Mouse (Mus musculus) embryonic facial prominence, embryonic 12.5 days (tissue): ENCODE data around the gene Eef1akmt2. TPM values are rescaled to one million over a fixed set of nuclear protein-coding genes. Genes with fewer than 3 reads are reported as not detected.
A peak's percentile ranks its signal among the peaks of the same experiment; 100 is the strongest.

Source experiments
- ATAC-seq: fragments of 200-750 bp; cut with Nextera tagmentation; 2 replicates; pipeline ENCODE4 v1.8.0; 2017; ENCODE audit not compliant: insufficient number of reproducible peaks, insufficient read depth, low FRiP score, low TSS enrichment
- H3K27ac ChIP-seq: fragments of 300-500 bp; sonication (generic); 2 replicates; pipeline ENCODE4 v1.5.1; 2016; ENCODE audit warnings: mild to moderate bottlenecking
- H3K27me3 ChIP-seq: fragments of 300-500 bp; sonication (generic); 2 replicates; pipeline ENCODE4 v1.6.1; 2016; ENCODE audit warnings: mild to moderate bottlenecking, moderate library complexity
- H3K36me3 ChIP-seq: fragments of 300-500 bp; sonication (generic); 2 replicates; pipeline ENCODE4 v1.6.1; 2016; ENCODE audit warnings: mild to moderate bottlenecking
- H3K4me1 ChIP-seq: fragments of 300-500 bp; sonication (generic); 2 replicates; pipeline ENCODE4 v1.6.1; 2016
- H3K4me2 ChIP-seq: fragments of 300-500 bp; sonication (generic); replicated peaks from 2 replicates; pipeline ENCODE4 v1.6.1; 2016; ENCODE audit warnings: mild to moderate bottlenecking, moderate library complexity
- H3K4me3 ChIP-seq: fragments of 300-500 bp; sonication (generic); 2 replicates; pipeline ENCODE4 v1.5.1; 2016; ENCODE audit warnings: mild to moderate bottlenecking
- H3K9ac ChIP-seq: fragments of 300-500 bp; sonication (generic); 2 replicates; pipeline ENCODE4 v1.6.1; 2016; ENCODE audit warnings: mild to moderate bottlenecking, moderate library complexity
- H3K9me3 ChIP-seq: fragments of 300-500 bp; sonication (generic); 2 replicates; pipeline ENCODE4 v1.6.1; 2016; ENCODE audit warnings: mild to moderate bottlenecking, moderate library complexity
- WGBS: fragments of 180-500 bp; shearing (Covaris S2); methylation state at CpG from one replicate; pipeline ENCODE4 v1.1.7; 2016; 5-methylcytosine and 5-hydroxymethylcytosine counted together
- polyA plus RNA-seq: library from polyadenylated mRNA; unstranded; fragments of >200 nt; fragmentation: Nextera tagmentation; extraction: Ambion mirVana; gene quantifications from 2 replicates; pipeline ENCODE4 v1.2.1, GENCODE M21; 2016

Eef1akmt2 gene
- polyA plus RNA-seq: 75.7 and 79.1 TPM in 2 replicates

GRCm38 (mm10) chr7:132852173-132852844, at the start of gene Eef1akmt2:
Eef1akmt2 (minus strand) TSS chr7:132852673.
- ATAC-seq: peak; percentile 97
- under 1% methylated on average over 37 of the region's 37 CpGs for WGBS
- no peaks in the 10 kb centered on the region for H3K9me3 ChIP-seq

GRCm38 (mm10) chr7:132900826-132901531, 48.5 kb upstream of the Eef1akmt2 start:
- H3K4me3 ChIP-seq: no peak overlapping the region
- WGBS: 59% methylated on average over 2 of the region's 2 CpGs
- no peak for ATAC-seq

More at GRCm38 (mm10) chr7:132852173-132852844, at the start of gene Eef1akmt2:
- Histone ChIP-seq H3K36me3 (peaks cover 24% of the 10 kb centered on the region), H3K4me1 (no peaks in the 10 kb centered on the region), H3K27me3 (no peaks in the 10 kb centered on the region), H3K9ac (peak within 1 kb of the TSS; percentile 76), H3K27ac (peak within 1 kb of the TSS; percentile 97), H3K4me3 (peak within 1 kb of the TSS; percentile 70), H3K4me2 (peak within 1 kb of the TSS; percentile 62)

GRCm38 (mm10) chr7:132898234-132898633, 45.8 kb upstream of the Eef1akmt2 start:
- Histone ChIP-seq H3K9ac (no peak overlapping the region), H3K4me2 (no peak overlapping the region), H3K4me3 (no peak overlapping the region), H3K4me1 (no peaks in the 10 kb centered on the region), H3K27ac (no peak overlapping the region), H3K9me3 (no peaks in the 10 kb centered on the region), H3K36me3 (no peaks in the 10 kb centered on the region), H3K27me3 (no peaks in the 10 kb centered on the region)
- WGBS: 87% methylated on average over 2 of the region's 2 CpGs
- no peak for ATAC-seq

More at GRCm38 (mm10) chr7:132900826-132901531, 48.5 kb upstream of the Eef1akmt2 start:
- H3K9me3 ChIP-seq: no peaks in the 10 kb centered on the region
- H3K27me3 ChIP-seq: no peaks in the 10 kb centered on the region
- no peaks in the 10 kb centered on the region for H3K36me3 ChIP-seq
- H3K27ac ChIP-seq: no peak overlapping the region
- no peaks in the 10 kb centered on the region for H3K4me1 ChIP-seq
- H3K4me2 ChIP-seq: no peak overlapping the region
- no peak overlapping the region for H3K9ac ChIP-seq

- no peak for ATAC-seq
Observed at GRCm38 (mm10) chr7:132897258-132897657, 44.8 kb upstream of the Eef1akmt2 start.

GRCm38 (mm10) chr7:132896206-132896815, 43.8 kb upstream of the Eef1akmt2 start:
- Histone ChIP-seq H3K4me1 (no peaks in the 10 kb centered on the region), H3K4me2 (no peak overlapping the region), H3K4me3 (no peak overlapping the region), H3K9ac (no peak overlapping the region), H3K9me3 (no peaks in the 10 kb centered on the region), H3K36me3 (no peaks in the 10 kb centered on the region), H3K27ac (no peak overlapping the region), H3K27me3 (no peaks in the 10 kb centered on the region)
- ATAC-seq: no peak
- WGBS: 85% methylated on average over 9 of the region's 9 CpGs

More at GRCm38 (mm10) chr7:132897258-132897657, 44.8 kb upstream of the Eef1akmt2 start:
- Histone ChIP-seq H3K4me2 (no peak overlapping the region), H3K27ac (no peak overlapping the region), H3K4me1 (no peaks in the 10 kb centered on the region), H3K9ac (no peak overlapping the region), H3K36me3 (no peaks in the 10 kb centered on the region), H3K9me3 (no peaks in the 10 kb centered on the region), H3K27me3 (no peaks in the 10 kb centered on the region), H3K4me3 (no peak overlapping the region)
- 87% methylated on average over 10 of the region's 10 CpGs for WGBS

GRCm38 (mm10) chr7:132894841-132895555, 42.5 kb upstream of the Eef1akmt2 start:
- Histone ChIP-seq H3K4me3 (no peak overlapping the region), H3K4me1 (no peaks in the 10 kb centered on the region), H3K27me3 (no peaks in the 10 kb centered on the region), H3K36me3 (no peaks in the 10 kb centered on the region), H3K27ac (no peak overlapping the region), H3K9ac (no peak overlapping the region), H3K4me2 (no peak overlapping the region), H3K9me3 (no peaks in the 10 kb centered on the region)
- WGBS: 76% methylated on average over 7 of the region's 7 CpGs
- ATAC-seq: no peak

GRCm38 (mm10) chr7:132893336-132893735, 40.9 kb upstream of the Eef1akmt2 start:
- Histone ChIP-seq H3K4me3 (no peak overlapping the region), H3K9me3 (no peaks in the 10 kb centered on the region), H3K27me3 (no peaks in the 10 kb centered on the region), H3K9ac (no peak overlapping the region), H3K36me3 (no peaks in the 10 kb centered on the region), H3K27ac (no peak overlapping the region), H3K4me2 (no peak overlapping the region), H3K4me1 (no peaks in the 10 kb centered on the region)
- no peak for ATAC-seq
- WGBS: 72% methylated on average over 1 of the region's 1 CpGs

GRCm38 (mm10) chr7:132892806-132893205, 40.3 kb upstream of the Eef1akmt2 start:
- ATAC-seq: no peak
- Histone ChIP-seq H3K9ac (no peak overlapping the region), H3K27me3 (no peaks in the 10 kb centered on the region), H3K4me1 (no peaks in the 10 kb centered on the region), H3K4me2 (no peak overlapping the region), H3K4me3 (no peak overlapping the region), H3K9me3 (no peaks in the 10 kb centered on the region), H3K27ac (no peak overlapping the region), H3K36me3 (no peaks in the 10 kb centered on the region)
- 70% methylated on average over 7 of the region's 7 CpGs for WGBS

- Histone ChIP-seq H3K36me3 (no peaks in the 10 kb centered on the region), H3K4me1 (peaks cover 1% of the 10 kb centered on the region; the same call in 1 of the 2 replicates), H3K27me3 (no peaks in the 10 kb centered on the region), H3K9me3 (no peaks in the 10 kb centered on the region), H3K9ac (no peak overlapping the region), H3K4me3 (no peak overlapping the region), H3K27ac (no peak overlapping the region), H3K4me2 (no peak overlapping the region)
- ATAC-seq: no peak
- WGBS: 64% methylated on average over 4 of the region's 4 CpGs
Observed at GRCm38 (mm10) chr7:132892311-132892661, 39.8 kb upstream of the Eef1akmt2 start.

- H3K27ac ChIP-seq: no peak overlapping the region
- no peak overlapping the region for H3K4me3 ChIP-seq
- no peaks in the 10 kb centered on the region for H3K36me3 ChIP-seq
- H3K27me3 ChIP-seq: no peaks in the 10 kb centered on the region
- H3K9ac ChIP-seq: no peak overlapping the region
- H3K9me3 ChIP-seq: no peaks in the 10 kb centered on the region
- peaks cover 6% of the 10 kb centered on the region; the same call in 1 of the 2 replicates for H3K4me1 ChIP-seq
- no peak overlapping the region for H3K4me2 ChIP-seq
- no peak for ATAC-seq
- WGBS: 68% methylated on average over 5 of the region's 5 CpGs
Observed at GRCm38 (mm10) chr7:132891561-132892310, 39.3 kb upstream of the Eef1akmt2 start.

- Histone ChIP-seq H3K9ac (no peak overlapping the region), H3K27ac (no peak overlapping the region), H3K4me1 (peaks cover 6% of the 10 kb centered on the region; the same call in 1 of the 2 replicates), H3K36me3 (peaks cover 5% of the 10 kb centered on the region; the same call in 1 of the 2 replicates), H3K4me3 (no peak overlapping the region), H3K9me3 (no peaks in the 10 kb centered on the region), H3K4me2 (no peak overlapping the region), H3K27me3 (no peaks in the 10 kb centered on the region)
- WGBS: 86% methylated on average over 5 of the region's 5 CpGs
- ATAC-seq: no peak
Observed at GRCm38 (mm10) chr7:132890201-132890600, 37.7 kb upstream of the Eef1akmt2 start.
